Mouse (Mus musculus): ENCODE measurements at regions not wholly inside any gene's neighbourhood (a gene's known extent, or its start where the extent isn't known, plus 50 kb on each side); places are given as distances from the start of the nearest gene placed in this dataset.

GRCm38 (mm10) chr2:78539592-78540300 lies 328.2 kb upstream of the Ube2e3 start:
- TF ChIP-seq CTCF (IDR thresholded peaks at IDR 0.05; ENCODE audit: extremely low read depth, insufficient read length, insufficient replicate concordance, low read depth, low read length): no peak
- TF ChIP-seq POLR2A (IDR thresholded peaks at IDR 0.05; ENCODE audit: low read depth, low read length): no peak

Data from small intestine, adult 2 months (tissue).